Mouse (Mus musculus) forebrain, embryonic 14.5 days (tissue): ENCODE results near the gene Slc34a2. TPM values are rescaled to one million over a fixed set of nuclear protein-coding genes. Genes with fewer than 3 reads are reported as not detected.

ENCODE experiments used
- ATAC-seq: fragments of 200-750 bp; cut with Nextera tagmentation; 2 replicates; pipeline ENCODE4 v1.8.0; 2017; ENCODE audit warnings: mild to moderate bottlenecking, moderate library complexity
- DNase-seq: peaks from one replicate; pipeline ENCODE4 v3.0.0-alpha.2; 2015; ENCODE audit warnings: low spot score
- H3K27ac ChIP-seq: fragments of 300-500 bp; sonication (generic); 2 replicates; pipeline ENCODE4 v1.5.1; 2014; ENCODE audit warnings: low read depth, mild to moderate bottlenecking, control low read depth, low read length, moderate library complexity
- H3K27me3 ChIP-seq: fragments of 300-500 bp; sonication (generic); replicated peaks from 2 replicates; pipeline ENCODE4 v1.6.1; 2014; ENCODE audit warnings: low read length, control low read depth, mixed read lengths; ENCODE audit not compliant: control insufficient read depth, insufficient read depth
- H3K36me3 ChIP-seq: fragments of 300-500 bp; sonication (generic); 2 replicates; pipeline ENCODE4 v1.6.1; 2014; ENCODE audit warnings: low read length, control low read depth; ENCODE audit not compliant: control insufficient read depth, insufficient read depth
- H3K4me1 ChIP-seq: fragments of 300-500 bp; sonication (generic); 2 replicates; pipeline ENCODE4 v1.6.1; 2014; ENCODE audit warnings: antibody characterized with exemption, low read length, control low read depth; ENCODE audit not compliant: control insufficient read depth, insufficient read depth
- H3K4me2 ChIP-seq: fragments of 300-500 bp; sonication (generic); 2 replicates; pipeline ENCODE4 v1.6.1; 2014; ENCODE audit warnings: mild to moderate bottlenecking, control low read depth, low read length
- H3K4me3 ChIP-seq: fragments of 300-500 bp; sonication (generic); 2 replicates; pipeline ENCODE4 v1.5.1; 2014; ENCODE audit warnings: low read depth, low read length, control low read depth
- H3K9ac ChIP-seq: fragments of 300-500 bp; sonication (generic); 2 replicates; pipeline ENCODE4 v1.6.1; 2014; ENCODE audit warnings: mild to moderate bottlenecking, low read length, control low read depth, moderate library complexity
- H3K9me3 ChIP-seq: fragments of 300-500 bp; sonication (generic); replicated peaks from 2 replicates; pipeline ENCODE4 v1.6.1; 2016; ENCODE audit warnings: low read length, control low read depth, mixed read lengths; ENCODE audit not compliant: control insufficient read depth
- WGBS: fragments of 180-500 bp; shearing (Covaris S2); extraction: QIAGEN DNeasy Blood & Tissue Kit; methylation state at CpG from one replicate; pipeline ENCODE4 v1.1.7; 2014; 5-methylcytosine and 5-hydroxymethylcytosine counted together
- polyA plus RNA-seq: library from polyadenylated mRNA; unstranded; fragments of >200 nt; fragmentation: Nextera tagmentation; extraction: Ambion mirVana; gene quantifications from 2 replicates; pipeline ENCODE4 v1.2.1, GENCODE M21; 2014

Slc34a2 gene
- polyA plus RNA-seq, 1 experiment from 2014 or later = not detected

DNA sequence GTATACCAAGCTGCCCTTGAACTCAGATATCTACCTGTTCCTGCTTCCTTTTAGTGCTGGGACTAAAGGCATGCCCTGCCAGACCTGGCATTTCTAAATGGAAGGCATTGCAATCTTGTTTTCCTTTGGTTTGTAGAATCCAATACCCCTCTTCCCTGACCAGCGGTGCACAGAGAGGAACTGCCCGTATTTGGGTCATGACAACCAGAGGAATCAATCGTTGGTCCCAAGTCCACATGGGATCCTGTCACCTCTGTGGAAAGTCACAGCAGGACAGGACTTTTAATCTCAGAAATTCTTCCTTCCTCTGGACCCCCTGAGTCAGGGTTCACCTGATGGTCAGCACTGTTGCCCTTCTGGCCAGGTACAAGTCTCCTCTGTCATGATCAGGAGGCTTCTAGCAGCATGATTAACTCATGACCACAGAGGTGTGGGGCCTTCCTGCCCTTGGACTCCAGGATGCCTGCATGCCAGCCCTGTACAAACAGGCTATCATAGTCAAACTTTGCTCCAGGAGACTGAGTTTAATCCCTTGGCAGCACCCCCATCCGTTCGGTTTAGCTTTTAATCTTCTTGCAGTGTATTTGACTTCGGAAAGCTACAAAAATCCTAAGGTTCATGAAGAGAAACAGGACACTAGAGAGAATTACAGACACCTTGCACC is 39.7 kb upstream of the Slc34a2 start:
- H3K4me1 ChIP-seq = 0 out of 2 replicates have a peak, but pooled peaks cover 3% of the 10 kb centered on the region
- no peak overlapping the region for H3K4me3 ChIP-seq
- H3K27ac ChIP-seq = no peak overlapping the region
- WGBS = 88% methylated on average over 6 of the region's 6 CpGs
- H3K36me3 ChIP-seq = no peaks in the 10 kb centered on the region
- no peak overlapping the region for H3K4me2 ChIP-seq
- no peaks in the 10 kb centered on the region for H3K9me3 ChIP-seq
- H3K27me3 ChIP-seq = no peaks in the 10 kb centered on the region
- no peak for ATAC-seq
- no peak overlapping the region for H3K9ac ChIP-seq
- no peak for DNase-seq

- 45% methylated on average over 5 of the region's 5 CpGs for WGBS
- ATAC-seq (no peak), DNase-seq (no peak)
- H3K9me3 ChIP-seq = no peaks in the 10 kb centered on the region
- H3K27ac ChIP-seq = no peak overlapping the region
- H3K4me2 ChIP-seq = no peak overlapping the region
- no peaks in the 10 kb centered on the region for H3K27me3 ChIP-seq
- H3K36me3 ChIP-seq = no peaks in the 10 kb centered on the region
- no peak overlapping the region for H3K9ac ChIP-seq
- no peak overlapping the region for H3K4me3 ChIP-seq
- H3K4me1 ChIP-seq = 0 out of 2 replicates have a peak, but pooled peaks cover 3% of the 10 kb centered on the region
These were observed 37.6 kb upstream of the Slc34a2 start for GRCm38 (mm10) chr5:53000169-53000872.

- Histone ChIP-seq H3K4me3 (no peak overlapping the region), H3K4me1 (no peaks in the 10 kb centered on the region), H3K27ac (no peak overlapping the region), H3K4me2 (no peak overlapping the region), H3K36me3 (no peaks in the 10 kb centered on the region), H3K9me3 (no peaks in the 10 kb centered on the region), H3K9ac (no peak overlapping the region), H3K27me3 (no peaks in the 10 kb centered on the region)
- 88% methylated on average over 8 of the region's 8 CpGs for WGBS
- no peak for DNase-seq
- no peak; the same call in 1 of the 2 replicates for ATAC-seq
These were observed 35.2 kb upstream of the Slc34a2 start for GRCm38 (mm10) chr5:53002599-53003203.

DNA sequence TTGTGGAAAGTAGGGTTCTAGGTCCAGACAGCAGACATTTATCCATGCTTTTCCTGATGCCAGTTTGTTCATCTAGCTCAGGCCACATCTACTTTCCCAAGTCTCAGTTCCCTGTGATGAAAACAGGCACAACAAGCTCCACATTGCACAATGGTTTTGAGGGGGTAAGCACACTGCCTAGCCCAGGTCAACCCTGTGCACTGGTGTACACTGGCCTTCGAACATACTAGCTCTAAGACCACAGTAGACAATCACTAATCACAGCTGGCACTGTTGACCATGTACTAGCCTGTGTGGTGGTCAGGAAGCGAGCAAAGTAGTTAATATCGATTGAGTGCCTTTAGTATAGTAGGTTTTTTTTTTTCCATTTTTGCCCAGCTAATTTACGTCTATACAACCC is 34.4 kb upstream of the Slc34a2 start:
- H3K36me3 ChIP-seq = no peaks in the 10 kb centered on the region
- no peak overlapping the region for H3K4me2 ChIP-seq
- H3K9ac ChIP-seq = no peak overlapping the region
- no peaks in the 10 kb centered on the region for H3K9me3 ChIP-seq
- ATAC-seq (no peak), DNase-seq (no peak)
- H3K27me3 ChIP-seq = no peaks in the 10 kb centered on the region
- no peak overlapping the region for H3K4me3 ChIP-seq
- 71% methylated on average over 4 of the region's 4 CpGs for WGBS
- H3K27ac ChIP-seq = no peak overlapping the region
- no peaks in the 10 kb centered on the region for H3K4me1 ChIP-seq

DNA sequence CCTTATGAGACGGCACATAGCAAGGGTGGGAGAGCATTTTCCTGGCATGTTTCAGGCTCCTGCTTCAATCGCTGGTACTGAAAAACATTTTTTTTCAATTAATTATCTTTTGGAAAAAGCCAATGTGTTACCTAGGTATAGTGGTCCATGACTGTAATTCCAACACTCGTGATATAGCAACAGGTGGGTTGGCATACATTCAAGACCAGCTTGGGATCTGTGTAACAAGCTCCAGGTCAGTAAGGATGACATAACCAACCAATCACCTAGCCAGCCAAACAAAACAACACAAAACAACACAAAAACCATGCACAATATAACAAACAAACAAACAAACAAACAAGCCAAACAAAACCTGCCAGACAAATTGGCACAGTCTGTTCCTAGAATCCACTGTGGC is 33.9 kb upstream of the Slc34a2 start:
- Histone ChIP-seq H3K36me3 (no peaks in the 10 kb centered on the region), H3K9me3 (no peaks in the 10 kb centered on the region), H3K4me2 (no peak overlapping the region), H3K4me1 (no peaks in the 10 kb centered on the region), H3K9ac (no peak overlapping the region), H3K4me3 (no peak overlapping the region), H3K27ac (no peak overlapping the region), H3K27me3 (no peaks in the 10 kb centered on the region)
- WGBS = 79% methylated on average over 3 of the region's 3 CpGs
- DNase-seq (no peak), ATAC-seq (no peak)

DNA sequence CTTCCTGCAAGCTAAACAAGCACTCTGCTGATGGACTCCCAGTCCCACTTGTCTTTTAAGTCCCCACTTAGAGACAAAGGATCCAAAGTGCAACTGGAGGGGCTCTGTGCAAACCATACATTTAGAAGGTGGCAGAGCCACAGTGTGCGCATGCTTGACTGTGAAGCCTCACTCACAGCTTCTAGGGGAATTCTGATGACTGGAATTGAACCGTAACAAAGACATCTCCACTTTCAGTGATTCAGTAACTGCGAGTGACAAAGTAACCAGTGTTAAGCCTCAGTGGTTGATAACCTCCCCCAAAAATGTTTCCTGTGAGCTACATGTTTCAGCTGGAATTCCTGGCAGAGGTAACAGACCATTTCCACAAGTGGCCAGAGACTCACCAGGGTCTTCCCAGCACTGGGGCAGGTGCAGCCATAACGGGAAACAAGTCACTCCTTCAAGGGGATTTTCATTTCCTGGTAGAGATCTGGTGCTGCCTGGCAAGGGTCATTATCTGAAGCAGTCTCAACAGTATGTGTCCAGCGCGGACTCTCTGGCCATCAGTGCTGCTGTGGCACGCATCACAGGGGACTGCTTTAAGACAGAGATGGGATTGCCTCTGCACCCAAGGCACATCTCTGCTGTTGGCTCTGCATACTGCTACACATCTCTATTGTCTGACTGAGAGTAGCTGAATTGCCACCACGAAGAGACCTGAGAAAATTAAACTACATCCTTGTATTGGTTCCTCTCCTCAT is 28.7 kb upstream of the Slc34a2 start:
- Histone ChIP-seq H3K27me3 (no peaks in the 10 kb centered on the region), H3K4me1 (no peaks in the 10 kb centered on the region)
- no peak for ATAC-seq

DNA sequence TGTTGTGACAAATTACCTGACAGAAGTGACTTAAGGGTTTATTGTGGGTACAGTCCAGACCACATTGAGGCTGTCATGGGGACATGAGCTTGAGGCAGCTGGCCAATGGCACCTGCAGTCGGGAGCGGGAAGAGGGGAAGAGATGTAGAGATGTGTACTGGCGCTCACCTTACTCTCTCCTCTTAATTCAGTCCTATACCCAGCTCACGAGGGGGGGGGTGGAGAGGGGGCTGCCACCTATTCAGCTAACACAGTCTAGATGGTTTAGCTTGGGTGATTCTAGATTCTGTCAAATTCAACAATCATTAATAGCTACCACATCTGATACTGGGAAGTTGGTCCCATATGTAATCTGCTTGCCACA is 28.1 kb upstream of the Slc34a2 start:
- Histone ChIP-seq H3K9ac (no peak overlapping the region), H3K27ac (no peak overlapping the region), H3K27me3 (no peaks in the 10 kb centered on the region), H3K4me2 (no peak overlapping the region), H3K36me3 (no peaks in the 10 kb centered on the region), H3K4me3 (no peak overlapping the region), H3K4me1 (no peaks in the 10 kb centered on the region), H3K9me3 (no peaks in the 10 kb centered on the region)
- DNase-seq (no peak), ATAC-seq (no peak)
- 86% methylated on average over 4 of the region's 4 CpGs for WGBS

More for the DNA sequence above, 28.7 kb upstream of the Slc34a2 start:
- Histone ChIP-seq H3K9ac (no peak overlapping the region), H3K9me3 (no peaks in the 10 kb centered on the region), H3K36me3 (no peaks in the 10 kb centered on the region), H3K27ac (no peak overlapping the region), H3K4me3 (no peak overlapping the region), H3K4me2 (no peak overlapping the region)
- no peak for DNase-seq
- WGBS = 79% methylated on average over 8 of the region's 8 CpGs

DNA sequence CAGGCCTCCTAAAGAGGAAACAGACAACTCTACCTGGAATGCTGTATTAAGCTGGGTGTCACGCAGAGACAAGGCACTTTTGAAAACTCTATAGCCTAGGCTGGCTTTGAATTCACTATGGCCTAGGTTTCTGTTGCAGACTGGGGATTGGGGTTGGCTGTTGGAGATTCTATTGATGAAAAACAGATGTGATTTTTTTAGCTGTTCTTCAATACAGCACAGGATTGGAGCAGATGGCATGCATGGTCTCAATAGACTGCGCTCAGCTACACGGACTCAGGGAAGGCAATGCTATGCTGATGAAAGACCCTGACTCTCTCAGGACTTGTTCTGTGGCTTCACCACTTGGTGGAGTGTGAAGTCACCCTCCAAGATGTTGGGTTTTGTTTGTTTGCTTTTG is 26.6 kb upstream of the Slc34a2 start:
- Histone ChIP-seq H3K9me3 (no peaks in the 10 kb centered on the region), H3K4me1 (no peaks in the 10 kb centered on the region), H3K9ac (no peak overlapping the region), H3K27ac (no peak overlapping the region), H3K36me3 (no peaks in the 10 kb centered on the region), H3K4me2 (no peak overlapping the region), H3K27me3 (no peaks in the 10 kb centered on the region), H3K4me3 (no peak overlapping the region)
- ATAC-seq = no peak
- WGBS = 82% methylated on average over 3 of the region's 3 CpGs
- DNase-seq = no peak
